22 mouse cellular contexts compared by ENCODE assay signal in the genomic region with DNA sequence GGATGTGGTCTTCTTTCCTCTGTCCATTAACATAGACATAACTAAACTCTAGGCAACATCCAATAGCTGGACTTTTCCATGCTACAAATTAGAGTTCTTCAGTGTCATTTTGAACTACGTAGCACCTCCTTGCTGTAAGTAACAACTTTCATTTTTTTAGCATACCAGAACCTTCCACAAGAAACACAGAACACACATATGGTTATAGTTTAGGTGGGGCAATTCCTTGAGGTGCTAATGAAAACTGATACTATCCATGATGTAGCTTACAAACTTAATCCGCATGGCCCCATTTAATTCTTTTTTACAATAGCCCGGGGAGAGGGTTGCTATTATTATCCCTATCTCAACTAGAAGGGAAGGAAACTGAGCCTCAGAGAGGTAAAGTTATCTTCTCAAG. TPM values are rescaled to one million over a fixed set of nuclear protein-coding genes. Genes with fewer than 3 reads are reported as not detected.
DNase-seq lines count a peak whose midpoint lies in the region; ATAC-seq and TF ChIP-seq lines count a peak whose summit lies in the region.
"Had no signal": no experiment of that assay in that cellular context is flagged by ENCODE, and none has a peak within 500 bp of the region (broad histone marks: within the 10 kb centered on the region; RNA-seq: fewer than 3 reads in every experiment).

No protein-coding gene starts in this region.

- DNase-seq in limb, embryonic 10.5 days (ENCODE audit: low spot score): no peak
- peak; percentile 69 for DNase-seq in midbrain, embryonic 11.5 days (ENCODE audit: low spot score, missing footprints)
- no peak for DNase-seq in midbrain, embryonic 14.5 days
- peak; percentile 16 for DNase-seq in limb, embryonic 14.5 days (ENCODE audit: low spot score)
- DNase-seq: adrenal gland, adult 2 months; adrenal gland, adult 8-10 months; adrenal gland, postnatal 10 days; adrenal gland, postnatal 14 days; adrenal gland, postnatal 25 days; adrenal gland, postnatal 36 days; B cell, adult 2 months; cerebellum, adult 11 months; cerebellum, adult 11-12 months; cerebellum, adult 18-20 months had no signal

- no peaks in the 10 kb centered on the region for H3K27me3 ChIP-seq in limb, embryonic 13.5 days
- H3K27me3 ChIP-seq in limb, embryonic 10.5 days (ENCODE audit: low read depth, poor library complexity, severe bottlenecking): no peaks in the 10 kb centered on the region
- H3K27me3 ChIP-seq in midbrain, embryonic 11.5 days (ENCODE audit: control insufficient read depth, insufficient read depth, low read length): peaks cover 34% of the 10 kb centered on the region
- H3K27me3 ChIP-seq in midbrain, embryonic 14.5 days (ENCODE audit: control insufficient read depth, insufficient read depth, low read length): no peaks in the 10 kb centered on the region
- no peaks in the 10 kb centered on the region for H3K27me3 ChIP-seq in limb, embryonic 14.5 days (ENCODE audit: control insufficient read depth, insufficient read depth, low read length)
- no peaks in the 10 kb centered on the region for H3K27me3 ChIP-seq in kidney, embryonic 15.5 days
- H3K27me3 ChIP-seq: CH12.LX, Patski had no signal

- H3K36me3 ChIP-seq in limb, embryonic 13.5 days: no peaks in the 10 kb centered on the region
- no peaks in the 10 kb centered on the region for H3K36me3 ChIP-seq in limb, embryonic 10.5 days
- H3K36me3 ChIP-seq in midbrain, embryonic 11.5 days (ENCODE audit: control insufficient read depth, insufficient read depth, low read length): no peaks in the 10 kb centered on the region
- no peaks in the 10 kb centered on the region for H3K36me3 ChIP-seq in midbrain, embryonic 14.5 days (ENCODE audit: control insufficient read depth, insufficient read depth, low read length)
- no peaks in the 10 kb centered on the region for H3K36me3 ChIP-seq in limb, embryonic 14.5 days (ENCODE audit: control insufficient read depth, insufficient read depth, low read length)
- H3K36me3 ChIP-seq in kidney, embryonic 15.5 days: no peaks in the 10 kb centered on the region
- H3K36me3 ChIP-seq: G1E had no signal

- no peak overlapping the region for H3K9ac ChIP-seq in limb, embryonic 13.5 days
- H3K9ac ChIP-seq in midbrain, embryonic 11.5 days (ENCODE audit: low read length): no peak overlapping the region
- H3K9ac ChIP-seq in midbrain, embryonic 14.5 days (replicated peaks; ENCODE audit: low read length): no peak overlapping the region
- no peak overlapping the region for H3K9ac ChIP-seq in limb, embryonic 14.5 days (ENCODE audit: low read depth, low read length, severe bottlenecking)
- H3K9ac ChIP-seq in kidney, embryonic 15.5 days: no peak overlapping the region

- ATAC-seq in limb, embryonic 13.5 days (ENCODE audit: low FRiP score, low read depth): peak; percentile 61; the same call in 1 of the 2 replicates
- ATAC-seq in midbrain, embryonic 11.5 days (ENCODE audit: low FRiP score): no peak
- no peak for ATAC-seq in midbrain, embryonic 14.5 days (ENCODE audit: low FRiP score, low TSS enrichment)
- peak; percentile 57 for ATAC-seq in limb, embryonic 14.5 days (ENCODE audit: low FRiP score, low read depth)
- ATAC-seq in kidney, embryonic 15.5 days (replicated peaks; ENCODE audit: low FRiP score): no peak
- ATAC-seq: activated CD4-positive, CD25-positive, alpha-beta regulatory T cell, adult 4 months; CD4-positive, CD25-positive, alpha-beta regulatory T cell, adult 4 months; Patski had no signal

- H3K4me3 ChIP-seq in limb, embryonic 13.5 days: no peak overlapping the region
- no peak overlapping the region for H3K4me3 ChIP-seq in limb, embryonic 10.5 days
- H3K4me3 ChIP-seq in midbrain, embryonic 11.5 days (ENCODE audit: low read depth, low read length): no peak overlapping the region
- no peak overlapping the region for H3K4me3 ChIP-seq in midbrain, embryonic 14.5 days (replicated peaks; ENCODE audit: low read depth, low read length)
- no peak overlapping the region for H3K4me3 ChIP-seq in limb, embryonic 14.5 days (replicated peaks; ENCODE audit: low read length)
- no peak overlapping the region for H3K4me3 ChIP-seq in kidney, embryonic 15.5 days (replicated peaks)

- peaks cover 11% of the 10 kb centered on the region for H3K4me1 ChIP-seq in limb, embryonic 13.5 days
- peaks cover 17% of the 10 kb centered on the region for H3K4me1 ChIP-seq in limb, embryonic 10.5 days
- no peaks in the 10 kb centered on the region for H3K4me1 ChIP-seq in midbrain, embryonic 11.5 days (ENCODE audit: control insufficient read depth, insufficient read depth, low read length)
- H3K4me1 ChIP-seq in midbrain, embryonic 14.5 days (ENCODE audit: control insufficient read depth, insufficient read depth, low read length): no peaks in the 10 kb centered on the region
- no peaks in the 10 kb centered on the region; the same call in 1 of the 2 replicates for H3K4me1 ChIP-seq in limb, embryonic 14.5 days (ENCODE audit: control insufficient read depth, insufficient read depth, low read length)
- no peaks in the 10 kb centered on the region for H3K4me1 ChIP-seq in kidney, embryonic 15.5 days

- H3K4me2 ChIP-seq in limb, embryonic 13.5 days (replicated peaks): no peak overlapping the region
- H3K4me2 ChIP-seq in midbrain, embryonic 11.5 days: no peak overlapping the region
- no peak overlapping the region for H3K4me2 ChIP-seq in midbrain, embryonic 14.5 days (ENCODE audit: low read length)
- H3K4me2 ChIP-seq in limb, embryonic 14.5 days (replicated peaks; ENCODE audit: low read depth, low read length, severe bottlenecking): no peak overlapping the region
- no peak overlapping the region for H3K4me2 ChIP-seq in kidney, embryonic 15.5 days

- WGBS in limb, embryonic 13.5 days: 18% methylated on average over 3 of the region's 3 CpGs
- 73% methylated on average over 3 of the region's 3 CpGs for WGBS in limb, embryonic 10.5 days
- 75% methylated on average over 3 of the region's 3 CpGs for WGBS in midbrain, embryonic 11.5 days
- 86% methylated on average over 3 of the region's 3 CpGs for WGBS in midbrain, embryonic 14.5 days
- WGBS in limb, embryonic 14.5 days: 15% methylated on average over 3 of the region's 3 CpGs
- WGBS in kidney, embryonic 15.5 days: 84% methylated on average over 3 of the region's 3 CpGs

- H3K9me3 ChIP-seq in limb, embryonic 13.5 days: no peaks in the 10 kb centered on the region
- H3K9me3 ChIP-seq in limb, embryonic 10.5 days (replicated peaks): no peaks in the 10 kb centered on the region
- no peaks in the 10 kb centered on the region for H3K9me3 ChIP-seq in midbrain, embryonic 11.5 days (ENCODE audit: control insufficient read depth, low read length)
- no peaks in the 10 kb centered on the region for H3K9me3 ChIP-seq in midbrain, embryonic 14.5 days (ENCODE audit: control insufficient read depth, low read length)
- H3K9me3 ChIP-seq in limb, embryonic 14.5 days (ENCODE audit: control insufficient read depth, low read length): no peaks in the 10 kb centered on the region
- no peaks in the 10 kb centered on the region for H3K9me3 ChIP-seq in kidney, embryonic 15.5 days (replicated peaks)
- H3K9me3 ChIP-seq: G1E had no signal

- TF ChIP-seq POLR2A in limb, embryonic 14.5 days (IDR thresholded peaks at IDR 0.05; ENCODE audit: borderline replicate concordance, extremely low read depth, insufficient read depth, insufficient read length): no peak

- no peak overlapping the region for H3K27ac ChIP-seq in limb, embryonic 13.5 days
- no peak overlapping the region for H3K27ac ChIP-seq in limb, embryonic 10.5 days
- no peak overlapping the region for H3K27ac ChIP-seq in midbrain, embryonic 11.5 days (ENCODE audit: low read depth, low read length)
- no peak overlapping the region for H3K27ac ChIP-seq in midbrain, embryonic 14.5 days (replicated peaks; ENCODE audit: low read depth, low read length)
- no peak overlapping the region for H3K27ac ChIP-seq in limb, embryonic 14.5 days (replicated peaks; ENCODE audit: low read depth, low read length)
- H3K27ac ChIP-seq in kidney, embryonic 15.5 days: no peak overlapping the region

RNA-seq across cellular contexts. Expression of gene Ankrd22, which starts 8.2 kb away (rescaled TPM):
- polyA plus RNA-seq in limb, embryonic 13.5 days (2015; fragmentation: Nextera tagmentation; extraction: Ambion mirVana): 1.4 and 2.2 TPM in 2 replicates
- 0.09 and 0.10 TPM in 2 replicates for polyA plus RNA-seq in limb, embryonic 10.5 days (2016; fragmentation: Nextera tagmentation; extraction: Ambion mirVana)
- polyA plus RNA-seq in midbrain, embryonic 11.5 days (2014; fragmentation: Nextera tagmentation; extraction: Ambion mirVana): not detected in 2 replicates
- polyA plus RNA-seq in midbrain, embryonic 14.5 days (2014; fragmentation: Nextera tagmentation; extraction: Ambion mirVana): not detected in 2 replicates
- 3.1 and 4.9 TPM in 2 replicates for polyA plus RNA-seq in limb, embryonic 14.5 days (2012; rRNA removed)
- polyA plus RNA-seq in limb, embryonic 14.5 days (2014; fragmentation: Nextera tagmentation; extraction: Ambion mirVana): 7.5 and 8.9 TPM in 2 replicates
- 0.08 and 0.09 TPM in 2 replicates for polyA plus RNA-seq in kidney, embryonic 15.5 days (2015; fragmentation: Nextera tagmentation; extraction: Ambion mirVana)
- polyA plus RNA-seq: activated CD4-positive, CD25-positive, alpha-beta regulatory T cell, adult 4 months; adrenal gland, adult 2 months; C2C12; CD4-positive, CD25-positive, alpha-beta regulatory T cell, adult 4 months; G1E had no signal

RNA-seq across cellular contexts. Expression of gene Stambpl1, which starts 18.0 kb away (rescaled TPM):
- 18.2 and 18.6 TPM in 2 replicates for polyA plus RNA-seq in limb, embryonic 13.5 days (2015; fragmentation: Nextera tagmentation; extraction: Ambion mirVana)
- polyA plus RNA-seq in limb, embryonic 10.5 days (2016; fragmentation: Nextera tagmentation; extraction: Ambion mirVana): 13.8 and 15.7 TPM in 2 replicates
- 1.6 and 1.9 TPM in 2 replicates for polyA plus RNA-seq in midbrain, embryonic 11.5 days (2014; fragmentation: Nextera tagmentation; extraction: Ambion mirVana)
- polyA plus RNA-seq in midbrain, embryonic 14.5 days (2014; fragmentation: Nextera tagmentation; extraction: Ambion mirVana): 11.5 and 15.2 TPM in 2 replicates
- polyA plus RNA-seq in limb, embryonic 14.5 days (2012; rRNA removed): 8.6 and 9.0 TPM in 2 replicates
- polyA plus RNA-seq in limb, embryonic 14.5 days (2014; fragmentation: Nextera tagmentation; extraction: Ambion mirVana): 14.8 and 16.6 TPM in 2 replicates
- polyA plus RNA-seq in kidney, embryonic 15.5 days (2015; fragmentation: Nextera tagmentation; extraction: Ambion mirVana): 4.3 and 5.0 TPM in 2 replicates
- polyA plus RNA-seq: G1E had no signal

Comparison
In these comparisons a context has a peak if more than half of its experiments do, and no peak if none do; other contexts are left out.
1. DNase-seq: peak in midbrain, embryonic 11.5 days (single experiment) and limb, embryonic 14.5 days (single experiment); none in limb, embryonic 10.5 days (single experiment) and midbrain, embryonic 14.5 days (single experiment).
2. ATAC-seq: peak in limb, embryonic 13.5 days (single experiment) and limb, embryonic 14.5 days (single experiment); none in midbrain, embryonic 11.5 days (single experiment), midbrain, embryonic 14.5 days (single experiment) and kidney, embryonic 15.5 days (single experiment).